Mouse (Mus musculus): Measurements from ENCODE around the gene Tchp. TPM values are rescaled to one million over a fixed set of nuclear protein-coding genes. Genes with fewer than 3 reads are reported as not detected.

Gene Tchp
- polyA plus RNA-seq, 1 experiment from 2014 or later = 2.4 TPM

DNA sequence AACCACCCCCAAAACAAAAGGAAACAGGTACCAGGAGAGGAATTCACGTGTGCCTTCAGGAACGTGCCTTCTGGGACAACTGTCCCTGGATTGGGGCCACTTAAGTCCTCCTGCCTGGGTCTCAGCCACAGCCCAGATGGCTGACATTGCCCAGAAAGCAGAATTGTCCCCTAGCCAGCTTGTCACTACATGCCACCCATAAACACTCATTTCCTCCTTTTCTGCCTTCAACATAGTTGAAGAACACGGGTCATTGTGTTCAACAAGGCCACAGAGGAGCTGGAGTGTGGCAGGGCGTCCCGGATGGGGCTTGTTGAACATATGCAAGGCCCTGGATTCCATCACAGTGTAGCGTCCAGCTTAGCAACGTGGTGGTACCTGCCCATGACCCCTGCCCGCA, 25.8 kb upstream of the Tchp start:
- Histone ChIP-seq H3K4me1 (ENCODE audit: insufficient read depth) (0 out of 2 replicates have a peak, but pooled peaks cover 4% of the 10 kb centered on the region), H3K9me3 (ENCODE audit: low read length) (no peaks in the 10 kb centered on the region), H3K36me3 (replicated peaks; ENCODE audit: insufficient read depth, low read length) (no peaks in the 10 kb centered on the region), H3K9ac (replicated peaks) (no peak overlapping the region), H3K27ac (ENCODE audit: low read depth) (0 out of 2 replicates have a peak overlapping the region, but pooled peaks have one; percentile 18), H3K4me2 (ENCODE audit: low read depth, low read length) (no peak overlapping the region), H3K4me3 (ENCODE audit: low read depth, low read length) (no peak overlapping the region), H3K27me3 (ENCODE audit: insufficient read depth, low read length) (no peaks in the 10 kb centered on the region)
- ATAC-seq (no peak), DNase-seq (no peak)
- WGBS (ENCODE audit: insufficient replicate concordance) = 51% methylated on average over 8 of the region's 8 CpGs
- TF ChIP-seq CTCF (IDR thresholded peaks at IDR 0.05; ENCODE audit: low read depth) (no peak), EP300 (IDR thresholded peaks at IDR 0.05; ENCODE audit: low read depth) (no peak)

DNA sequence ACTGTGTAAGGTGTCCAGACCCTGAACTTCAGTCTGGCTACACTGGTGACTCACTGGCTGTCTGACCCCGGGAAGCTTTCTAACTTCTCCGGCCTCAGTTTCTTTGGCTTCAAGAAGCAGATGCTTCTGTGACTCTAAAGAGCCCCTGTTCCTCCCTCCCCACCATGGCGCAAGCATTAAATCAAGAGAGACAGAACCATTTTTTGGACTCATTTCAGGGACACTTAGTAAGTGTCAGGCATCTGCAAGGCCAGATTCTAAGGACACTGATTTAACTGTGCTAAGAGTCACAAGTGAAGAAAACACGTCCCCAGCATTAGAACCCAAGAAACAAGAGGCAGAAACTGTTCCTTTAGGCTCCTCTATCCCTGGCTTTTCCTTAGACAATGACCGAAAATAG, 21.6 kb upstream of the Tchp start:
- ATAC-seq (no peak), DNase-seq (no peak)
- Histone ChIP-seq H3K9ac (replicated peaks) (no peak overlapping the region), H3K36me3 (replicated peaks; ENCODE audit: insufficient read depth, low read length) (no peaks in the 10 kb centered on the region), H3K4me2 (ENCODE audit: low read depth, low read length) (no peak overlapping the region), H3K4me1 (ENCODE audit: insufficient read depth) (peaks cover 17% of the 10 kb centered on the region; the same call in 1 of the 2 replicates), H3K4me3 (ENCODE audit: low read depth, low read length) (no peak overlapping the region), H3K27ac (ENCODE audit: low read depth) (no peak overlapping the region), H3K27me3 (ENCODE audit: insufficient read depth, low read length) (no peaks in the 10 kb centered on the region), H3K9me3 (ENCODE audit: low read length) (no peaks in the 10 kb centered on the region)
- 84% methylated on average over 5 of the region's 5 CpGs for WGBS (ENCODE audit: insufficient replicate concordance)
- TF ChIP-seq CTCF (IDR thresholded peaks at IDR 0.05; ENCODE audit: low read depth) = no peak
- TF ChIP-seq EP300 (IDR thresholded peaks at IDR 0.05; ENCODE audit: low read depth) = no peak

DNA sequence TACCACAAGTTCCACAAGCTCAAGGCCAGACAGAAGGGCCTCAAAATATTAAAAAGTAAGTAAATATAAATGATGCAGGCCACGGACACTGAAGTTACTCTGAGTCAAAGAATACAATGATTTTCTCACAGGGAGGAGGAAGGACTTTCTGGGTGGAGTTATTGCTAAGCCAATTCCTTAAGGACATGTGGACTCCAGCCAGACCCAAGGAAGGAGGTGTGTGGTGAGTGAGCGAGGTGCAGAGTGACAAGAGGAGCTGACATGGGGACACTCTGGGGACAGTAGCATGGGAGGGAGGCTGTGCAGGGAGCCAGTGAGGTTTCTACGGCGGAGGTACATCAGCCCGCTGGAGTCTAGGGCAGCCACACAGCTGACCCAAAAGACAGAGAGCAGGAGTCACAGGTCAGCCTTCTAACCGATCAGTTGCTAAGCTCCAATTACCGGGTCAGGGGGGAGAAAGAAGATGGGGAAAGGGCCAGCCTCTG, 20.8 kb upstream of the Tchp start:
- Histone ChIP-seq H3K27ac (ENCODE audit: low read depth) (no peak overlapping the region), H3K4me2 (ENCODE audit: low read depth, low read length) (no peak overlapping the region), H3K9me3 (ENCODE audit: low read length) (no peaks in the 10 kb centered on the region), H3K27me3 (ENCODE audit: insufficient read depth, low read length) (no peaks in the 10 kb centered on the region), H3K4me3 (ENCODE audit: low read depth, low read length) (no peak overlapping the region), H3K9ac (replicated peaks) (no peak overlapping the region), H3K36me3 (replicated peaks; ENCODE audit: insufficient read depth, low read length) (no peaks in the 10 kb centered on the region), H3K4me1 (ENCODE audit: insufficient read depth) (peaks cover 17% of the 10 kb centered on the region)
- DNase-seq (no peak), ATAC-seq (no peak)
- WGBS (ENCODE audit: insufficient replicate concordance) = 78% methylated on average over 7 of the region's 7 CpGs
- TF ChIP-seq CTCF (IDR thresholded peaks at IDR 0.05; ENCODE audit: low read depth) = no peak
- no peak for TF ChIP-seq EP300 (IDR thresholded peaks at IDR 0.05; ENCODE audit: low read depth)

DNA sequence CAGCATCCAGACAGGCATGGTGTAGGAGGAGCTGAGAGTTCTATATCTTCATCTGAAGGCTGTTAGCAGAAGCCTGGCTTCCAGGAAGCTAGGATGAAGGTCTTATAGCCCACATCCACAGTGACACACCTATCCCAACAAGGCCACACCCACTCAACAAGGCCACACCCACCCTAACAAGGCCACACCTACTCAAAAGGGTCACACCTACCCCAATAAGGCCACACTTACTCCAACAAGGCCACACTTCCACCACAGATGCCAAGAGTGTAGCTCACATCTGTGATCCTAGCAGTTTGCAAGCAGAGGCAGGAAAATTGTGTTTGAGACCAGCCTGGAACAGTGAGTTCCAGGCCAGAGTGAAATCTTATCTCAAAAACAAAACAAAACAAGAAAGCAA, 19.7 kb upstream of the Tchp start:
- Histone ChIP-seq H3K9me3 (ENCODE audit: low read length) (no peaks in the 10 kb centered on the region), H3K4me2 (ENCODE audit: low read depth, low read length) (no peak overlapping the region), H3K4me3 (ENCODE audit: low read depth, low read length) (no peak overlapping the region), H3K36me3 (replicated peaks; ENCODE audit: insufficient read depth, low read length) (no peaks in the 10 kb centered on the region), H3K27me3 (ENCODE audit: insufficient read depth, low read length) (0 out of 2 replicates have a peak, but pooled peaks cover 3% of the 10 kb centered on the region), H3K4me1 (ENCODE audit: insufficient read depth) (peaks cover 17% of the 10 kb centered on the region), H3K9ac (replicated peaks) (no peak overlapping the region), H3K27ac (ENCODE audit: low read depth) (no peak overlapping the region)
- DNase-seq (no peak), ATAC-seq (no peak)
- TF ChIP-seq CTCF (IDR thresholded peaks at IDR 0.05; ENCODE audit: low read depth) (no peak), EP300 (IDR thresholded peaks at IDR 0.05; ENCODE audit: low read depth) (no peak)

DNA sequence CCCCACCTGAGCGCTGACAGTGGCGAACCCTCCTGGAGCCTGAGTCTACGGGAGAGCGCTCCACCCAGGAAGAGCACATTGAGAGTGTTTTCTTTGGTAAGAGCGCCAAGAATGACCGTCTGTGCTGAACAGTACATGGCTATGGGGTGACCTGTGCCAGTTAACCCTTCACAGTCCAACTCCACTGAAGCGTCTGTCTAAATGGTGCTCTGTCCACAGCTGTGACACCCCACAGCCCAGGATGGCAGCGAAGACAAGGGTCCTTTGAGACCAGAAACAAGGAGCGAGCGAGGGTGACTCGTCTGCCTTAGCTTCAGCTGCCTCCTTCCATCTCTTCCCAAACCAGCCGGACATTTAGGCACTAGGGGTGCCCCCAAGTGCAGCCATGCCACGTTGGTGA, 18.9 kb upstream of the Tchp start:
- ATAC-seq (no peak), DNase-seq (no peak)
- H3K4me2 ChIP-seq (ENCODE audit: low read depth, low read length) = no peak overlapping the region
- H3K27ac ChIP-seq (ENCODE audit: low read depth) = no peak overlapping the region
- no peak overlapping the region for H3K9ac ChIP-seq (replicated peaks)
- H3K4me1 ChIP-seq (ENCODE audit: insufficient read depth) = peaks cover 17% of the 10 kb centered on the region
- H3K27me3 ChIP-seq (ENCODE audit: insufficient read depth, low read length) = 0 out of 2 replicates have a peak, but pooled peaks cover 3% of the 10 kb centered on the region
- 86% methylated on average over 13 of the region's 13 CpGs for WGBS (ENCODE audit: insufficient replicate concordance)
- no peaks in the 10 kb centered on the region for H3K36me3 ChIP-seq (replicated peaks; ENCODE audit: insufficient read depth, low read length)
- H3K4me3 ChIP-seq (ENCODE audit: low read depth, low read length) = no peak overlapping the region
- TF ChIP-seq CTCF (IDR thresholded peaks at IDR 0.05; ENCODE audit: low read depth) (no peak), EP300 (IDR thresholded peaks at IDR 0.05; ENCODE audit: low read depth) (no peak)
- no peaks in the 10 kb centered on the region for H3K9me3 ChIP-seq (ENCODE audit: low read length)

DNA sequence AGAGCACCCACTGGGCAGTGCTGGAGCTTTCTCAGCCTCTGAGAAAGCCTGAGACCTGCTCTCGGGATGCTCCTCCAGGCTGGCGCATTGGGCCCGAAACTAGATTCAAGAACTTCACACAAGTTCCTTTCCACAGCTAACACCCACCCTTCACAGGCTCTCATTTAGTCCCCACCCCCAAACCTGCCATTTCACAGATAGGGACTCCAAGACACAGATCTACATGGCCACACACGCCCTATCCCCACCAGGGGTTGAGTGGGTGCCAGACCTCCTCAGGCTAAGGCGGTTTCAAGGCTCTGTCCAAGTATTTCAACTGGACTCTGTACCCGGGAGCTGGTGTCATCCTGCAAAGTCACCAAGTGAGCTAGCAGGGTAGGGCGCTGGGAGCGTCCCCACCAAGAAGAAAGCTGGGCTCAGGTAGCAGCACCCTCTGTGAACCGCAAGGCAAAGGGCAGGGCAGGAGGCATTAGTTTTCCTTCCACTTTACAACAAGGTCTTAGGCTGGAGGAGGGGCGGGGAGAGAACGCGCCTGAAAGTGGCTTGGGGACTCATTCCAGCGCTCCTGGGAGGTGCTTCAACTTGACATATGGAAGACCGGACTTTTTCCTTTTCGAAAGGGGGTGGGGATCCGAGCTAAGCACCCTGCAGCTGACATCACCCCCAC, 17.7 kb upstream of the Tchp start:
- 20% methylated on average over 16 of the region's 16 CpGs for WGBS (ENCODE audit: insufficient replicate concordance)
- Histone ChIP-seq H3K9ac (replicated peaks) (peak overlapping the region; percentile 74), H3K4me1 (ENCODE audit: insufficient read depth) (peaks cover 17% of the 10 kb centered on the region), H3K27ac (ENCODE audit: low read depth) (no peak overlapping the region), H3K36me3 (replicated peaks; ENCODE audit: insufficient read depth, low read length) (no peaks in the 10 kb centered on the region), H3K9me3 (ENCODE audit: low read length) (no peaks in the 10 kb centered on the region), H3K27me3 (ENCODE audit: insufficient read depth, low read length) (0 out of 2 replicates have a peak, but pooled peaks cover 3% of the 10 kb centered on the region), H3K4me2 (ENCODE audit: low read depth, low read length) (peak overlapping the region; percentile 94), H3K4me3 (ENCODE audit: low read depth, low read length) (peak overlapping the region; percentile 70)
- TF ChIP-seq EP300 (IDR thresholded peaks at IDR 0.05; ENCODE audit: low read depth) = no peak
- ATAC-seq (no peak), DNase-seq (peak; percentile 42)
